Mouse (Mus musculus): Measurements from ENCODE around the gene Fgf12.

Gene Fgf12

GRCm38 (mm10) chr16:28479022-28479421 is 273.8 kb downstream of the Fgf12 start:
- no peak for DNase-seq (ENCODE audit: low read depth in 2 of 2, low spot score in 2 of 2)

GRCm38 (mm10) chr16:28476651-28477050 is 276.2 kb downstream of the Fgf12 start:
- DNase-seq (ENCODE audit: low read depth in 2 of 2, low spot score in 2 of 2) = no peak

- DNase-seq (ENCODE audit: low read depth in 2 of 2, low spot score in 2 of 2) = no peak
Measured at GRCm38 (mm10) chr16:28475553-28475952, 277.3 kb downstream of the Fgf12 start.

GRCm38 (mm10) chr16:28454821-28455220 is 298.0 kb downstream of the Fgf12 start:
- no peak for DNase-seq (ENCODE audit: low read depth in 2 of 2, low spot score in 2 of 2)

- no peak for DNase-seq (ENCODE audit: low read depth in 2 of 2, low spot score in 2 of 2)
Measured at GRCm38 (mm10) chr16:28447114-28447455, 305.8 kb downstream of the Fgf12 start.

- DNase-seq (ENCODE audit: low read depth in 2 of 2, low spot score in 2 of 2) = no peak
Measured at GRCm38 (mm10) chr16:28446334-28447113, 306.3 kb downstream of the Fgf12 start.

- DNase-seq (ENCODE audit: low read depth in 2 of 2, low spot score in 2 of 2) = no peak
Measured at GRCm38 (mm10) chr16:28445800-28446333, 307.0 kb downstream of the Fgf12 start.

- DNase-seq (ENCODE audit: low read depth in 2 of 2, low spot score in 2 of 2) = no peak
Measured at GRCm38 (mm10) chr16:28444993-28445799, 307.7 kb downstream of the Fgf12 start.

- no peak for DNase-seq (ENCODE audit: low read depth in 2 of 2, low spot score in 2 of 2)
Measured at GRCm38 (mm10) chr16:28421617-28422016, 331.3 kb downstream of the Fgf12 start.

GRCm38 (mm10) chr16:28419693-28420299 is 333.1 kb downstream of the Fgf12 start:
- no peak for DNase-seq (ENCODE audit: low read depth in 2 of 2, low spot score in 2 of 2)

- no peak for DNase-seq (ENCODE audit: low read depth in 2 of 2, low spot score in 2 of 2)
Measured at GRCm38 (mm10) chr16:28411210-28411817, 341.6 kb downstream of the Fgf12 start.

- DNase-seq (ENCODE audit: low read depth in 2 of 2, low spot score in 2 of 2) = no peak
Measured at GRCm38 (mm10) chr16:28408294-28408693, 344.6 kb downstream of the Fgf12 start.

GRCm38 (mm10) chr16:28407892-28408291 is 345.0 kb downstream of the Fgf12 start:
- no peak for DNase-seq (ENCODE audit: low read depth in 2 of 2, low spot score in 2 of 2)

GRCm38 (mm10) chr16:28404156-28404555 is 348.7 kb downstream of the Fgf12 start:
- no peak for DNase-seq (ENCODE audit: low read depth in 2 of 2, low spot score in 2 of 2)

GRCm38 (mm10) chr16:28402701-28403100 is 350.2 kb downstream of the Fgf12 start:
- DNase-seq (ENCODE audit: low read depth in 2 of 2, low spot score in 2 of 2) = no peak

- no peak for DNase-seq (ENCODE audit: low read depth in 2 of 2, low spot score in 2 of 2)
Measured at GRCm38 (mm10) chr16:28391283-28391682, 361.6 kb downstream of the Fgf12 start.

GRCm38 (mm10) chr16:28389114-28389513 is 363.8 kb downstream of the Fgf12 start:
- no peak for DNase-seq (ENCODE audit: low read depth in 2 of 2, low spot score in 2 of 2)

- DNase-seq (ENCODE audit: low read depth in 2 of 2, low spot score in 2 of 2) = no peak
Measured at GRCm38 (mm10) chr16:28374790-28375189, 378.1 kb downstream of the Fgf12 start.

GRCm38 (mm10) chr16:28373311-28373710 is 379.6 kb downstream of the Fgf12 start:
- no peak for DNase-seq (ENCODE audit: low read depth in 2 of 2, low spot score in 2 of 2)

GRCm38 (mm10) chr16:28350624-28351023 is 402.2 kb downstream of the Fgf12 start:
- no peak for DNase-seq (ENCODE audit: low read depth in 2 of 2, low spot score in 2 of 2)

GRCm38 (mm10) chr16:28345323-28345722 is 407.5 kb downstream of the Fgf12 start:
- DNase-seq (ENCODE audit: low read depth in 2 of 2, low spot score in 2 of 2) = no peak
